Mouse (Mus musculus) c-Kit-positive CD71-negative TER-119-negative erythroid progenitor cells, embryonic 14.5 days (primary cell): Measurements from ENCODE around the gene Slc27a3.

Experiments used
- DNase-seq: peaks from one replicate; pipeline ENCODE4 v3.0.0-alpha.2; 2013; ENCODE audit warnings: low read depth

Gene Slc27a3

DNA sequence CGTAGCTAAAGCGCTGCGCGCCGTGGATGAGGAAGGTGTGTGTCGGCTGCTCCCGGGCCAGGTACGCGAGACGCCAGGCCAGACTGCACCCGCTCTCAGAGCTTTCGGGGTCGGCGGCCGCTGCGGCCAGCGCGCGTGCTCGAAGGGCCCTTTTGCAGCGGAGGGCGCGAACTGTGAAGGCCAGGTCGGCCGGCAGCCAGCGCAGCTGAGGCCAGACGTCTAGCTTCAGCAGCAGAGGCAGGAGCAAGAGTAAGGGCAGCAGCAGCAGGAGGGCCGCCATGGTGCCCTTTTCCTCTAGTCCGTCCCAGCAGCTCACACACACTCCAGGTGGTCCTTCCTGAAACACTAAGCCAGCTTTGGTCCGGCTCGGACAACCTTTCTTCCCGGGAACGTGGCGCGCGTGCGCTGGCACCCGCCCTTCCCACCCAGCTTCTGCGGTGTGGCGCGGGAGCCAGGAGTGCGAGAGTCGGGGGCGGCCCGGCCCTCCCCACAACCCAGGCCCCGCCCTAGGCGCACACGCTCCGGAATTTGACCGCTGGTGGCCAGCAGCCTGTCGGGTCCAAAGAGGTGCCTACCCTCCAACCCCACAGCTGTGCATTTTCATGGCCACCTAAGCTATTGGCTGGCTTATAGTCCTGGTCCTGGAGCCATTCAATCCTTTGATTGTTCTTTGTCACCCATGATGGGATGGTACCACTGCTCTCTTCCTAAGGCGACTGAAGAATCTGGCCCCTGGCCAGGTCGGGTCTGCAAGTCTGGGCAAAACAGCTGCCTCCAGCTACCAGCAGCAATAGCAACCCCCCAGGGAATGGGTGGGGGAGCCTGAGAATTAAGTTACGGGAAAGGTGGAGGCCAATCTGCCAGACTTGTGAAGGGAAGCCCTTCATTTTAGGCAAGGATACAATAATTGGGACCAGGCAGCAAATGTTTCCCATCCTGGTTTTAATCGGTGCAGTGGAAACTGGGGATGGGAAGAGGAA lies at the start of gene Slc27a3:
TSS of gene Slc27a3 (minus strand) at position 428 of the 980 bp plus-strand sequence.
- no peak for DNase-seq

DNA sequence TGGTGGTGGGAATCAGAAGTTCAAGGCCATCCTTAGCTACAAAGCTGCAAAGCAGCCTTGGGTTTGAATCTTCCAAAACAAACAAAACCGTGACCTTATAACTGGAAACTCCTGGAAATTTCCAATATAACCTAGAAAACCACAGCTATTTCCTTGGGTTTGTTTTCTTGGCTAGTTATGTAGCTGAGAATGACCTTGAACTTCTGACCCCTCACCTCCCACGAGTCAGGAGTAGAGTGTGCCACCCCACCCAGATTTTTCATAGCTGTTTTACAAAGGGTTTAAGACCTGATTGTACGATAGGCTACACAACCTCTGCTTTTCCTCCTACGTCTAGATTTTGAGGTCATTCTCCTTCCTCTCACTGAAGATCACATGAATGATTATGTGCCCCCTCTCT lies 47.4 kb upstream of the Slc27a3 start:
- DNase-seq, result no peak

DNA sequence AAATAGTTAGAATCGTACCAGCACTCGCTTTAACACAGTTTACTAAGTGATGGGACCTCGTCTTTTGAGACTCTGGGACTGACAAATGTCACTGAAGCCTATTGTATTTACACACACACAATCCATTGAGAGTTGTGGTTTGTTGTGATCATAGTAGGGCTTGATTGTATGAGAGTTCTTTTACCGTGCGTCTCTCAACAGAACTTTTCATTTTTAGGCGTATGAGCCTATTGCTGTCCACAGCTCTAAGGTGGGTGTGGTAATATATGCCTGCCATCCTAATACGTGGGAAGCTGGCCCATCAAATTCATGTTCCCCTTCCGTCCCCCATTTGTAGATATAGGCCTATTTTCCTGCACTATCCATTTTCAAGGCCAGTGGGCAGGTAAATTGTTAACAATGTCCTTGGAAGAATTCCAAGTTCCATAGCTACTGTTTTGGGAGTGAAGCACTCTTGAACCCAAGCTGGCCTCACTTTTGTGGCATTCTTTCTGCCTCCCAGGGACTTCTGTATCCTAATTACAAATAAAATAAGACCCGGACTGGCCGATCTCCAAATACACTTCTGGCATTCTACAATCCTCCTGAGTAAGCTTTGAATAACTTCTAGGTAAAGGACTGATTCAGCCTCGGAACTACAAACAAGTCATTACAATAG lies 44.5 kb upstream of the Slc27a3 start:
- DNase-seq, result no peak

DNA sequence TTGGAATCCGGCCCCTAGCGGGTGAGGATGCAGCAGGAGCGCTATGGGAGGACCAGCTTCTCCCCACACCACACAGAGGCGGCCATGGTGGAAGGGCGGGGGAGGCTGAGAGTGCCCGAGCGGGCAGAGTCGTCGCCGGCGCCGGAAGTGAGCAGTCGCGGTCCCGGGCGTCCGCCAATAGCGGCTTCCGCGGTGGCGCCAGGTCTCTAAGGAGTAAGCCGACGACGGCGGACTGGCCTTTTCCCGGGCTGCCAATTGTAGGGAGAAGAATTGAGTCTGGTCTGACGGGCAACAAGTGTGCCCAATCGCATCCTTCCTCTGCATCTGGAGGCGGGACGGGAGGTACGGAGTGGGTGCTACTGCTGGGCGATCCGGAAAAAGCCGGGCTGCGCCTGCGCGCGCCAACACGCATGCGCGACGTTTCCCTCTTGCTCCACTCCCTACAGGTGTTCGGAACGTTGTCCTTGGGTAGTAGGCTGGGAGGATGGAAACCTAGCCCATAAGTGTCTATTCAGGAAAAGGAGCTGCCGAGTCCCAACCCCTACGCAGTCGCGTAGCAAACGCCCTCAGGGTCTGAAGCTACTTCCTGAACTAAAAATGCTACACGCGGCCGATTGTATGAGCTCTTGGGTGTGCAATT lies 43.8 kb upstream of the Slc27a3 start, which contains the start of gene Ints3:
TSS of gene Ints3 (minus strand) at position 242 of the 640 bp plus-strand sequence.
- peak; percentile 94 for DNase-seq

DNA sequence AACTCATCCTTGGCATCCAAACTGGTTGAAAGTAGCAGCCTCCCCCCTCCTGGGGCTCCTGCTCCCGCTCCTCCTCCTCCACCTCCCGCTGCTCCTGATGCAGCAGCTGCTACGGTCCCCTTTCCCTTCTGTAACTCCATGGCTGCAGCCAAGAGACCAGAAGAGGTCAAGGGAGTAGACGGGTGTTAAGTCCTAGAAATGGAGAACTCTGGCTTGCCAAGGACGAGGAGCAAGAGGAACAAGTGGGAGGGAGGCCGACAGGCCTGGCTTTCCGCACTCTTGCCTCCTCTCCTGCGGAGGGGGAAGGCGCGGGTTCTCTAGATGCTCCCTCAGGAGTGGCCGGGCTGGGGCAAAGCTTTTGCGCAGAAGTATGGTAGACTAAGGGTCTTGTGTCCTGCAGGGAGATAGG lies 43.1 kb upstream of the Slc27a3 start:
- no peak for DNase-seq

DNA sequence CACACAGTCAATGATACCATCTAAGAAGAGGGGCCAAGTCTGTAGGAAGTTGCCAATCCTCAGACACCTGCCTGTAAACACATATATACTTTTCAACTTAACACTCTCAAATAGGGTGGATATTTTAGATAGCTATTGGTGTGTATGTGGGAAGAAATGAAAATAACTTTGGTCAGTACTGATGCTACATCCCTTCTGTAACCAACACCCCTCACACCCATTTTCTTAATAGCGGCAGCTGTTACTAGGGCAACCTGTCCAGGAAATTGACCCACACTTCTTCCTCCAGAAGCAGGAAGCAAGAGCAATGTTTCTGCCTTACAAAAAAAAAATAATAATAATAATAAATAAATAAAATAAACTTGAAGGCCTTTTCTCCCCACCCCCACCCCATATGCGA lies 42.6 kb upstream of the Slc27a3 start:
- no peak for DNase-seq

DNA sequence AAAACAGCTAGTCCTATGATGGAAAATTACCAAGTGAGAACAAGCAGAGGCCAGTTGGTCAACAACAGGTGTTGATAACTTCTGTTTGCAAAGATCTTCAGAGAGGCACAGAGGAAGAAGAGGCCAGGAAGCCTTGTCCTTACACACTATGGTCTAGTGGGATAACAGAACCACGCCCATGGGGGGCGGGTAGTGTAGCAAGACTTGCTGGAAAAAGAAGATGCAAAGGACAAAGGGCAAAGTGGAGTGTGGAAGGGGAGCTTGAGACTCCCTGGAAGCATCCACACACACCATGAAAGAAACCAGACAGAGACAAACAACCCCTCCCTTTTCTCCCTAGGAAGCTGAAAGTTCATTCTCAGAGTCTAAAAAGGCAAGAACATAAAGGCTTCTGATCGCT lies 39.8 kb upstream of the Slc27a3 start:
- DNase-seq, result no peak

DNA sequence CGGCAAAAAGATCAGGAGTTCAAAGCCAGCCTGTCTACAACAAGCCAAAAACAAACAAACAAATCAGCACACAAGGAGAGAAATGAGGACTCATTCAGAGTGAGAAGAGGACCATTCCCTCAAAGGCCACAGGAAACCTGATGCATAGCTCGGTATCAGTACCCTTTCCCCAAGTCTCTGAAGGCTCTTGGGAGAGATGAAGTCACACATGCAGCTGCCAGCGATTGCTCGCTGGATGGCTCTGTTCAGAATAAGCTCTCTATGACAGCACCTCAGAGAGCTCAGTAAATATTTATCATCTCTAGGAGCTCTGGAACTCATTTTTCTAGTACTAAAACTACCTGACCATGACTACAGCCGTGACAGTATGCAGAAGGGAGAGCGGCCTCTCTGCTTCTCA lies 38.4 kb upstream of the Slc27a3 start:
- DNase-seq, result no peak

DNA sequence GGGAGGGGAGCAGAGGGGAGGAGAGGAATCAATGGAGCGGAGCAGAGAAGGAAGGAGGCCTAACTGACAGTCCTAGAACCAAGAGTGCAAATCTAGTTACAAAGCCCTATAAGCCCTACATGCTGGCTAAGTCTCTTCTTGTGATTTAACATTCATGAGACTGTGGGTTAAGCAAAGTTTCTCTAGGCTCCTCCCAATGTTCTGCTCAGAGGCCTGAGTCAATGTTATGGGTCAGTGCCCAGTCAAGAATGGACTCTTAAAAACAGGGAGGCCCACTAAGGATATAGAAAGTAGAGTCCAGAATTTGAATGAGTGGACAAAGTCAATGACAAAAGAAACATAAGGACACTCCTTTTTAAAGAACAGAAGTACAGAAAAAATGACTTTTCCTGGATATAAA lies 37.8 kb upstream of the Slc27a3 start:
- DNase-seq, result no peak

DNA sequence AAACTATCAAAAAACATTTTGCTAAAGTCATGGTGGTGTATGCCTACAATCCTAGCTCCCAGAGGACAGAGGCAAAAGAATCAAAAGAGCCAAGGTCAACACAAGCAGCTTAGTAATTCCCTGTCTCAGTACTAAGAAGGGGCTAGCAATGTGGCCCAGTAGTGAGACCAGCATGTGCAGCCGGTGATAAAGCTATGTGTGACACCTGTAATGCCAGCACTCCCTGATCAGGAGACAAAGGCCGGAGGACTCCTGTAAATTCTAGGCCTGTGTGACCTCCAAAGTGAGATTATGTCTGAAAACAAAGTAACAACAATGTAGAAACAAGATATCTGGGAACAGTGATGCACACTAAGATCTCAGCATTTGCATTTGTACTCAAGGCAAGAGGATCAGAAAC lies 35.8 kb upstream of the Slc27a3 start:
- no peak for DNase-seq

DNA sequence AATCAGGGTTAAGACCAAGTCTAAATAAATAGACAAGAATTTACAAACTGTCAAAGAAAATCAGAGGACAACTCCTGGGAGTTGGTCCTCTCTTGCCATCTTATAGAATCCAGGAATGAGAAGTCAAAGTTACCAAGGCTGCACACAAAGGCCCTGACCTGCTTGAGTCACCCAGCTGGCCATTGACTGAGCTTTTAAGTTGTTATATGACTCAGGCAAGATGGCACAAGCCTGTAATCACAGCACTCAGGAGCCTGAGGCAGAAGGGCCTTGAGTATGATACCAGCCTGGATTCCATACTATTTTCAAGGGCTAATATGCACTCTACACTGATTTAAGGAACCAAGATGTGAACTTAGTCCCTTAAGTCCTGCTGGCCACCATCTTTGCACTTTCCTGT lies 33.8 kb upstream of the Slc27a3 start:
- DNase-seq, result no peak

DNA sequence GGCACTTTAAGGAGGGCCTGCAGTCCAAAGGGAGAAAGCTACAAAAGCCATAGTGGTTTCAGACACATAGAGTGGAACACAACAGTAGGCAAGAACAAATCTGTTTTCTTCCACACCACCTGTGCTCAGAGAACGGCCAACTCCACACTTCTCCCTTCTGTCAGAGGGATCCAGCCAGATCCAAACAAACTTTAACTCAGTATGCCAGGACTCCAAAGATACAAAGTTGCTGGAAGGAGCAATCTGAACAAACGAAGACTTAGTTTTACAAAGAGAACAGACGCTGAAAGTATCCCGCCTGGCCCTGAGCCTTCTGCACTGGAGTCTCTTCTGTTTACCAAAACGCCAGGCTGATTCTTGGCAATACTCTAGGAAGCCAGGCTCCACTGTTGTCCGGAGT lies 31.0 kb upstream of the Slc27a3 start:
- no peak for DNase-seq

DNA sequence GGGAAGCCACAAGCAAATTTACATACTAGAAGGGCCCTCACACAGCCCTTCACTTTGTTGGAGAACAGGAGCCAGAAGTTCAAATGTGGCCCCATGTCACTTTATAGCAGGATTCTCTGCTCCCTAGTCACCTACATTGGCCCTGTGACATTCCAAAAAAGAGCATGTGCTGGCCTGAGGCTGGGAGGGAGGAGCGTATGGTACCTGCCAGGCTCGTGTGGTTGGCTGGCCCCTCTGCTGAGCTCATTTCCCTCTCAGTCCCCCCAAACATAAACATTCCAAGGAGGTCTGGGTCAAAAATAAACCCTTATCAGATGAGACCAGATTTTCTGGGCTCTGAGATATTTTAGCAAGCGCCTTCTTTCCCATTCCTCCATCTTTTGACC lies 23.3 kb upstream of the Slc27a3 start:
- DNase-seq, result no peak

DNA sequence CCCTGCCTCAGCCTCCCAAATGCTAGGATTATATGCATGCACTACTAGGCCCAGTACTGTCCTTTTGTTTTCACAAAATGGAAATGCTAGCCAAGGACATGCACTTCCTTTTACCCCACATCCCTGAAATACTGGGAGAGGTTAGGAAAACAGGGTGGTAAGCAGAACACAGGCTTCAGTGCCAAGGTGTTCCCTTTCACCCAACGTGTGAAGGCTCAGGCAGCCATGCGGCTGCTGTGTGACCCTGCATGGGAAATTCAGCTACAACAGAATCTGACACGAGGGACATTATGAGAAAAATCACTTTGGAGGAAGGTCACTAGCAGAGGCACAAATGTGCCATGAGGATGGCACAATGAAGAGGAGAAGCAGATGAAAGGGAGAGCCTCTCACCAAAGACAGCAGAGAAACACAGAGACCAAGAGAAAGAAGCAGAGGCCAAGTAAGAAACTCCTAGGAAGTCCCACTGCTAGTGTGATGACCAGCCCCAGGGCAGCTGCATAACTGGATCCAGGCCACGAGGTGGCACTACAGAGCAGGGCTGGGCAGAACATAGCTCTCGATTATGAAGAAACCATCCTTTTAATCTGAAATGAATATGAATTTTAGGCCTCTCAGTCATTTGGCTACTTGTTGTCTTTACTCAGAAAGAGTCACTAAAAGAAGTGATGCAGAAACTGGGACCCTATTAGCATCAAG lies 22.7 kb upstream of the Slc27a3 start:
- DNase-seq, result peak; percentile 40

DNA sequence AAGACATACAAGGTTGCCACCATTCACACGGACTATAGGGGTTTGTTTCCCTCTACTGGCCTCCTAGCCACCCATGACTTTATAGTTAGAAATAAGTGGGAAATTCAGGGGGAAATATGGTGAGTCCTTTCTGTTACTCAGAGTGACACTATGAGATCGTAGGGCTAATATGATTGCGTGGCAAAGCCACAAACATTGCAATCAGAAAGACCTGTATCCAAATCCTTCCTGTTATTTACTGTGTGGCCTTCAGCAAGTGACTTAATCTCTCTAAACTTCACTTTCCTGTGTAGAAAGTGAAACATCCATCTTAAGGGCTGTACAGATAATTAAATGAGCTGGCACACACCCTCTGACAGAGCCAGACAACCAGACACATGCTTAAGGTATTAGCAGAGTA lies 19.0 kb upstream of the Slc27a3 start:
- no peak for DNase-seq

DNA sequence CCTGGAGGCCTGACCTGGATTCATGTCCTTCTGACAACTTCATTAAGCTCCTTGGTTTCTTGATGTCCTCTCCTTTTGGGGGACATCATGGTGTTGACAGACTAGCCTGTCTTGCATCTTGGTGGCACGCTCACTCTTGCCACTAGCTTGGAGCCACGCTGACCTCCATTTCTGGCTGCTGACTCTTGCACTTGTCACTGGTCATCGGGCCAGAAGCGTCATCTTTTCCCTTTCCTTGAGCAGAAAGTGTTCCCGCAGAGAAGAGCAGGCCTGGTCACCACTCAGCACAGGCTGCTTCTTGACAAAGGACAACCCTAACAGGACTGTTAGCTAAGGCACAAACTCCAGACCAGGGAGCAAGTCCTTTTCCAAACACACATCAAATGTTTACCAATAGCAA lies 16.7 kb upstream of the Slc27a3 start:
- no peak for DNase-seq

DNA sequence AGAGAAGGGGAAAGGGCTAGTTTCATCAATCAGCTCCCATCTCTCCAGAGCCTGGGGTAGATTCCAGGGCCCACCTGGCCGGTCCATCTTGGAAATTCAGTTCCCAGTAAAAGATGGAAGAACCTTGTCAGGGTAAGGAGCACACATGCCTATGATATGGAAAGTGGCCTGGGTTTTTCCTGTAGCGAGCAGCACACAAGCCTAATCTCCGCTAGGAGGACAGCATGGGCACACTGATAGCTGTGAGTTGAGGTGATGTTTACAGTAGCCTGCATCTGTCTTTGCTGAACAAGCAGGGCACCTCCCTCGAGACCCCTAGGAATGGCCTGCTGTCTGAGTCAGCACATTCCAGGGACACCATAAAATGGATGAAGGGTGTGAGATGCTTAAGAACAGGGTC lies 14.9 kb upstream of the Slc27a3 start:
- DNase-seq, result no peak

DNA sequence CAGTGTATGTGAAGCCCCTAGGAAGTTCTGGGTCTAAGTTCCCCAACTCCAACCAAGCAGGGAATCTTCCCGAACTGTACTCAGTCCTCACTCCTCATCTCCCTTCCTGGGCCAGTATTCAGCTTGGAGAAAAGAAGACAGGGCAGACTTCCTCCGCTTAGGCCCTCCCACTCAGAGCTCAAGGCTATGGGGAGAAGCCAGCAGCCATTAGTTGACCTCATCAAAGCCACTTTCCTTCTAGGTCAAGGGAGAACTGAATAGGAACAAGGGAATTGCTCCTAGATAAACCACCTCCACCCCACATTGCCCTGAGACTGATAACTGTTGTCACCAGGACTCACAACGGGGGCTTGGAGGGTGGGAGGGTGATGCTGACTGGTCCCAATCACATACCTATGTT lies 14.4 kb upstream of the Slc27a3 start:
- DNase-seq, result no peak

DNA sequence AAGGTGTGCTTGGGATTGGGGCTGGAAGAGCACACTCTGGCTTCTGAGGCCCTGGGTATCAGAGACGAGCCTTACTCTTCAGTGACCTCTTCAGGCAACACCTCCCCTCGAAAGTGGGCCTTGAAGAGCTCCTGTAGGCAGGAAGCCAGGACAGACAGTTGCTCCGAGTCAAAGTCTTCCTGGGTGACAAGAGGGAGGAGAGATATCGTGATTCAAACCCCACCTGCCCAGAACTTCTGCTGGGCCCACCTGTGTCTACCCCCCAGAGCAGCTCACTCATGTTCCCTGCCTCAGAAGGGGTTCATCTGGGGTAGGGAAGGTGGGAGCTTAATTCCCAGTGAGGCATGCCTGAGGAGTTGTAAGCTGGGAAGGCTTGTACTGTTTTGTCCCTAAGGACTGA lies 11.3 kb upstream of the Slc27a3 start:
- no peak for DNase-seq

DNA sequence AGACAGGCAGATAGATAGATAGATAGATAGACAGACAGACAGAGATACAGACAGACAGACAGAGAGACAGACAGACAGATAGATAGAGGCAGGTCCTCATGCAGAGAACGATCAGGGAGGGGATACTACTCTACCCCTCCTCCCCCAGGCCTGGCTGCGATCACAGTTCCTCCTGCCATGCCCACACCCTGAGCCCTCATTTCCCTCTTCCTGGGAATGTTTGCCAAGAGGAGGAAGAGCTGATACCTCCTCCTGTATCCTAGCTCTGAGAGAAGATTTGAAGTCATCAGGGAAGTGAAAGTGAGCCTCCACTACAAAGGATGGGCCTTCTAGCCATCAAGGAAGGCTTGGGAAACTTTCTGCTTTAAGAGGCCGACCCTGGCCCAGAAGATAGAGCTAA lies 5.9 kb upstream of the Slc27a3 start:
- no peak for DNase-seq

DNA sequence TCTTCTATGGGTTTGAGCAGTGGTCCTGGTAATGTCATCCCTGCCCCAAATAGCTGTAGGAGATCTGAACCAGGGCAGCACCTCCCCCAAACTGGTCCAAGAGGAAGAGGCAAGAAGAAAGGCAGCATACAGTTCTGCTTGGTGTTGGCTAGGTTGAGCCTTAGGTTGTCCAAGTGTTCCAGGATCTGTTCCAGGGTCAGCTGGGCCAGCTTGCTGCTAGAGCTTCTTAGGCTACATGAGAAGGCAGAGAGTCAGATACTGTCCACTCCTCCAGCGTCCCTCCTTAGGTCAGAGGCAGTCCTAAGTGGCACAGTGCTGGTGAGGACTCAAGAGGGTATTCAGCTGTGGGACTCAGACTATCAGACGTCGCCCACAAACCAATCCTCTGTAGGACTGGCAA lies 2.9 kb upstream of the Slc27a3 start:
- DNase-seq, result no peak

DNA sequence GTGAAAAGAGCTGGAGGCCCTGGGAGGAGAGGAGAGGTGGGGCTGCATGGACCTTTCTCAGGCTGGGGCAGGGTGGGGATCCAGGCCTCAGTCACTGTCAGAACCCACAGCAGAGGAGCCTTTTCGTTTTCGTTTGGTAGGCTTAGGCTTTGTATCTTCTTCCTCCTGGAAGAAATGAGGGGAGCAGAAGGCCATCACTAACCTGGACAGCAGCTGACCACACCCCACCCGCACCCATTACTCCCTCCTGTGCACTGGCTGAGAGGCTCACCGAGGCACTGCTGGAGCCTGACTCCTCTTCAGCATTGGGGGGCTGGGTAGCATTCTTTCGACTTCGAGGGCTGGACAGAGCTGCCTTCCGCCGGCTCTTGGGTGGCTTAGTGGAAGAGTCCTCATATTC lies 2.2 kb upstream of the Slc27a3 start:
- DNase-seq, result no peak
